Mouse (Mus musculus): ENCODE measurements around the gene Kif13a.

GRCm38 (mm10) chr13:46728411-46728810 lies 201.3 kb downstream of the Kif13a start:
- TF ChIP-seq CTCF (IDR thresholded peaks at IDR 0.05; ENCODE audit: control insufficient read depth, insufficient read depth, low read length) (no peak), POLR2A (IDR thresholded peaks at IDR 0.05; ENCODE audit: borderline replicate concordance, control insufficient read depth, low read depth, low read length) (no peak)

Measured in bone marrow, adult 2 months (tissue).